Mouse (Mus musculus): Measurements from ENCODE around the gene Slc45a2.
"Not testable (repeated sequence)": the region's sequence is repeated elsewhere in the genome, so short reads cannot be mapped to it uniquely, and the experiment has no call there.

Gene Slc45a2

DNA sequence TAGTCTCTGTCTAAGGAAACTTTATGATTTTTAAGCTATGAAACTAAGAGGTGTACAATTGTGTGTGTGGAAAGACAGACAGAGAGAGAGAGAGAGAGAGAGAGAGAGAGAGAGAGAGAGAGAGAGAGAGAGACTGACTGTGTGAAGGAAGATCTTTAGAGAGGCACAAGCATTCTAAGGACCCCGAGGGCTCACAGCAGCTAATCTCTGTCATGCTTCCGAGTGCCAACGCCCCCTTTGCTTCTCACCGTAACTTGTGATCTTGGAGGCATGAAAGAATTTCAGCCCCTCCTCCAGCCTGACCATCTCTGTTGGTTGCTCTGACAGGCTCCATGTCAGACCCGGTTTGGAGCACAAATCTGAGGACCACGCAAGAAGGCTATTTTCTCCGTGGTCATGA is at the start of gene Slc45a2:
Gene Slc45a2 (plus strand): TSS at position 301 of the 400 bp plus-strand sequence.
- DNase-seq, result no peak

DNA sequence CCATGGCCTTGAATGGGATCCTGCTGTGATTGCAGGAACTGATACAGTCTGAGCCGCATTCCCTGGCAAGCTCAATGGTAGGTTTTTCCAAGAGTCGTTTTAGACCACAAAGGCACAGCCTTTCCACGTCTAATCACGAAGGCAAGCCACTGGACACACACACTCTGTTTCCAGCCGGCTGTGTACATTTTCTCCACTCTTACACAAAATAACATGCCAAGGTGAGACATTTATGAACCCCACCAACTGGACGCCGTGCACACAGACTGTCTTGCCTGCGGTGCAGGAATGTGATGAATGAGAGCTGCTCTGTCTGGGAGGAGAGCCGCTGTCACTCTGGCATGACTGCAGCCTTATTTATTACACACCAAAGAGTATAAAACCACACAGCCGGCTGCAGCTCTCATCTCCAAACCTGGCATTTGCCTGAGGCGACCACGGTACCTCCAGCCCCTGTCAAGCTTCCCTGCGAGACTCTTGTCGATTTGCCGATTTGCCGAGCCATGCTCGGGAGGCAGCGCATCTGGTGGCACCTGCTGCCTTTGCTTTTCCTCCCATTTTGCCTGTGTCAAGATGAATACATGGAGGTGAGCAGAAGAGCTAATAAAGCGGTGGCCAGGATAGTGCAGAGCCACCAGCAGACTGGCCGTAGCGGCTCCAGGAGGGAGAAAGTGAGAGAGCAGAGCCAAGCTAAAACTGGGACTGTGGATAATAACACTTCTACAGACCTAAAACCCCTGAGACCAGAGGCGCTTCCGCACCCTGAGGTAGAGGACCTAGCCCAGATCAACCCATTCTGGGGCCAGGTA is 48.4 kb upstream of the Slc45a2 start, which contains the start of gene C1qtnf3:
Gene C1qtnf3 (plus strand): TSS at position 382 of the 809 bp plus-strand sequence.
- DNase-seq, result peak; percentile 15 to 31

GRCm38 (mm10) chr15:10952760-10953305 is 47.7 kb upstream of the Slc45a2 start:
- peak in 1 of 2 experiments; percentile 3 for DNase-seq

- no peak for DNase-seq
Measured at GRCm38 (mm10) chr15:10953465-10953864, 47.1 kb upstream of the Slc45a2 start.

DNA sequence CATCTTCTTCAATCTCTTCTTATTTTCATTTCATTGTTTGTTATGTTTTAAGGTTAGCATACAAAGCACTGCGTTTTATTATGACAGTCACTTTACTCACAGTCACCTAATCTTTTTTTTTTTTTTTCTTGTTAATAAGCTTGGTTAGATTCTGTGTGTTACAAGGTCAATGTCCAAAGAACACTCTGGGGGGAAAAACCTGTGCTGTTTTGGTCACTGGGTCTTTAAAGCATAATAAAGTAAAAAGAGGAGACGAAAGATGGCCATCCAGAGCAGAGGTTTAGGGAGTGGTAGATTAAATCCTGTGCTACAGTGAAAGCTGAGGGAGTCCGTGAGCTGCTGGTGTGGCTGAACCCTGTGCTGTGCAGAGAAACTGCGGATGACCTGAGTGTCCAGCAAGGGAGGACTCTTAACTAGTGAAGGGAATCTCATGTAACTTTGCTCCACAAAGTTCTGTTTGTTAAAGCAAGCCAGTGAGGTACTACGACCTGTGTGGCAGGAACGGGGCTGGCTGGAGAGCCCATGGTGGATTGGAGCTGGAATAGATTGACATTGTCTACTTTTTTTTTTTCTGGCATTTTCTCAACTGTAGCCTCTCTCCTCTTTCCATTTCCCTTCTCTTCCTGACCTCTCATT is 46.0 kb upstream of the Slc45a2 start:
- no peak for DNase-seq

GRCm38 (mm10) chr15:10955156-10955555 is 45.4 kb upstream of the Slc45a2 start:
- DNase-seq, result no peak

DNA sequence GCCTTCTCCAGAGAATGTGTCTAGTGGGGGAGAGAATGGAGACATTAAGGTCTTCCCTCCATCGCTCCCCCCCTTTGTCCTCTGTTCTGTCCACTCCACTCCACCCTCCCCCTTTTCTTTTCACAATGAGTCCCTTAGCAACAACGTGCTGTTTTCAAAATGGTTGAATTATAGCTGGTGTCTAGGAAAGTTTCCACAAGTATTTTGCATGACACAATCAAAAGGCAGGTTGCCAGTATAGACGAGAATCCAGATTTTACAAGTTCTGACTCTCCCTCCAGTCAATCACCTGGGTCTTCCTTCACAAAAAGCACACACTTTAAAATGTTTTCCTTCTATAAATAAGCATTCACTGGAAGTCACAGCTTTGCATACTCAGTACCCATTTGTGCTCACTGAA is 43.8 kb upstream of the Slc45a2 start:
- no peak for DNase-seq

DNA sequence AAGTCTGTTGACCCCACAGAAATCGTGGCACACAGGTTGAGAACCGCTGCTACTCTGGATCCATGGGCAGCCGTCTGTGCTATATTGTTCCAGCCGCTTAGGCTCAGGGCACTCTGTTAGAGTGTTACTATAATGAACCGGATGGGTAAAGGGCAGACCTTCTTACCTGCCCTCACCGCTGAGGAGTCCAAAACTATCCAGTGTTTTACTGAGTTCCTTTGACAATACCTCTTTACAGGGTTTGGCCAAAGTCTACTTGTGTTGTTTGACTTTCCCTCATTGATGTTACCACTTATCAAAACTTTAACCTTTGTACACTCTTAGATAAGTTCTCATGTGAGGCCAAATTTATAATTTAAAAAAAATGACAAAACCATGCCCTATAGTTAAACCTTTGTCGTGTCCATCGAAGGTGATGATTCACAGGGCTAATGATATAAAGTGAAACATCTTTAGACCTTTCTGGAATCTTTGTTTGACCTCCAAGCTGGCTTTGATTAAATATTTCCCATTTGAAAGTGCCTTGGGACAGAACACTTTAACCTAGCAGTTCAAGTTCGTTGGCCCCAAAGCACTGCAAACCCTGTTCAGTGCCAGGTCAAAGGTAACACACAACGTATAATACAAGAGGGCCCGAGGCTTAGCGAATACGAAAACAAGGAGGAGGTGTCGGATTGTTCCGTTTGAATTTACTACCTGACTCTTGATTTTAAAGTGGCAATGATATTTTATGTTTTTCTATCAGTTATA is 41.1 kb upstream of the Slc45a2 start:
- no peak for DNase-seq

DNA sequence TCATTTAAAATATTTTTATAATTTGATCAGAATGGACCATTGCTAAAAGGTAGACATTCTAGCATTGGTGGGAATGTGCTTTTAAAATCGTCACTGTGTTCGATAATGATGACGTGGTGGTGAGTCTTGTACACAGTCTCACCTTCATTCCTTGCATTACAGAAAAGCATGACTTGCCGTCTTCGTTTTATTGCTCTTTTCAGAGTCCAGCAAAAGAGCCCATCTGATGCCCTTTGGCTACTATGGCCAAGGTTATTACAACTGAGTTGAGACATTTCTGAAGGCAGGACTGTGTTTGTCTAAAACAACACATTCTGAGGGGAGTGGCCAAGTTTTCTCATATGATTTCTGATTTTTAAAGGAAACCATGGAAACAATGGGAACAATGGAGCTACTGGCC is 40.3 kb upstream of the Slc45a2 start:
- no peak for DNase-seq

DNA sequence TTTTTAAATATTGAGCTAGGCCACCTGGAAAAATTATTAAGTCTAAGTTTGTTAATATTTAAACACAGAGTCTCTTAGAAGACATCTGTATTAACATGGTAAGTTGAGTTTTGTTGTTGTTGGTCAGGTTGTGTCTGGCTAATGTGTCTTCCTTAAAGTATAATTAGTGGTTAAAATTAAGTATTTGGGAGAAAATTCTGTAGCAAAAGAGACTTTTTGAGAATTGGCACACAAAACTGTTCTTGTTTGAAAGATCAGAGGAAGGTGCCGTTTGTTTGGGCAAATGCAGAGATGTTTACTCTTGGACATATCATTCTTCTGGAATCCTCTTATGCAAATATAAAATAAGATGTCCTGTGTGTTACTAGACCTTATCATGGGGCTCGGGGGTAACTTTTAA is 37.9 kb upstream of the Slc45a2 start:
- no peak for DNase-seq

- no peak for DNase-seq
Measured at GRCm38 (mm10) chr15:10969439-10969838, 31.1 kb upstream of the Slc45a2 start.

GRCm38 (mm10) chr15:10970777-10971176 is 29.7 kb upstream of the Slc45a2 start:
- DNase-seq, result no peak

GRCm38 (mm10) chr15:10977151-10977550 is 23.4 kb upstream of the Slc45a2 start:
- no peak for DNase-seq

DNA sequence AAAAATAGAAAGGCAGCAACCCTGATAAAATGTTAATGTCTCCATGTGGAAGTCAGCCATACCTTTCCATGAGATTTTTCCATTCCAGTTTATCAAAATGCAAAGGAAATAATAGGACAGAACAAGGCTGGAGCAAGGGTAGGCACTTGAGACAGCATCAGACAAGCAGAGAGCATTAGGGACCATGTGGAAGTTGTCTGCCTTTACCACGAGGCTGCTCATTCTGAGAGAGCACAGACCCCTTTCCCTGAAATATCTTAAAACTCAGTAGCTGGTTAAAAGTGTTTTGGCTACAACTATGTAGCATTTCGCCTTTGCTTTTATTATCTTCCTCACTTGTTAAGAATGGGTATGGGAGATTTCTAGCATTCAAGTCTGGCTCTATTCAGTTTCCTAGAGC is 19.8 kb upstream of the Slc45a2 start:
- DNase-seq, result no peak

DNA sequence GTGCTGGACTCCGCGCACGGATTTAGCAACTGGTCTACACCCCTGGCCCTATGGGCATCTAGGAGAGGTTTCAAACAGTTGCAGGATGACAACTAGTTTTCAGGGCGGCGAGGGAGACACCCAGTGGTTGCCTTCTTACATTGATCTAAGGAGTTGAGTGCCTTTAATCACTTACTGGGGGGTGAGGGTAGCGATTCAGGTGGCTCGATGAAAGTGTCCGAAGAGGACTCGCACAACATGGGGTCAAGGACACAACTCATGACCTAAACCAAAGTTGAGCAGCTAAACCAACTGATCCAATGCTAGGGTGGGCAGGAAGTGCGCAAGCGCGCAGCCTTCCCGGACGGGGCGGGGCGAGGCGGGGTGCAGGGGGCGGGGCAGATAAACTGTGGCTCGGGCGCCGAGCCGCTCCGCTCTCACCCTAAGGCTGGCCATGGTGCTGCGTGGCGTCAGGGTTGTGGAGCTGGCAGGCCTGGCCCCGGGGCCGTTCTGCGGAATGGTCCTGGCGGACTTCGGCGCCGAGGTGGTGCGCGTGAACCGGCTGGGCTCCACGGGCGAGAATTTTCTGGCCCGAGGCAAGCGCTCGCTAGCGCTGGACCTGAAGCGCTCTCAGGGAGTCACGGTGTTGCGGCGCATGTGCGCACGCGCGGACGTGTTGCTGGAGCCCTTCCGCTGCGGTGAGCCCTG is 19.0 kb upstream of the Slc45a2 start, which contains the start of gene Amacr:
Gene Amacr (plus strand): TSS at position 380 of the 687 bp plus-strand sequence.
- peak; percentile 92 to 94 for DNase-seq

DNA sequence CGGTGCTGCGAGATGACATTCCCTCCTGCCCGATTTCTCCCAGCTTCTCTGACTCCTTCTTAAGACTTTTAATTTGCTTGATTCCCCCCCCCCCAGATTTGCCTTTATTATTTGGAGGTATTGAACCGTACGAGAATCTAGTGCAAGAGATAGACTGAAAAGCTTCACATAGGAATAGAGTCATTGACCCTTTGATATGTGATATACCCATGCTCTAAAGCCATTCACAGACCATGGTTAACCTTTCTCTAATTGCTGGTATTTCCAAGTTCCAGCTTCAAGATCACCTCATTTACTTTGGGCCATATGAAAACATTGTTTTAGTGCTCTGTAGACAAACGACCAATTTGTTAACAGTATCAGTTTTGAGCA is 18.5 kb upstream of the Slc45a2 start:
- DNase-seq, result no peak

- DNase-seq, result no peak
Measured at GRCm38 (mm10) chr15:10985756-10986155, 14.8 kb upstream of the Slc45a2 start.

GRCm38 (mm10) chr15:10986477-10986876 is 14.0 kb upstream of the Slc45a2 start:
- not testable (repeated sequence) for DNase-seq

- no peak for DNase-seq
Measured at GRCm38 (mm10) chr15:10990411-10990810, 10.1 kb upstream of the Slc45a2 start.

DNA sequence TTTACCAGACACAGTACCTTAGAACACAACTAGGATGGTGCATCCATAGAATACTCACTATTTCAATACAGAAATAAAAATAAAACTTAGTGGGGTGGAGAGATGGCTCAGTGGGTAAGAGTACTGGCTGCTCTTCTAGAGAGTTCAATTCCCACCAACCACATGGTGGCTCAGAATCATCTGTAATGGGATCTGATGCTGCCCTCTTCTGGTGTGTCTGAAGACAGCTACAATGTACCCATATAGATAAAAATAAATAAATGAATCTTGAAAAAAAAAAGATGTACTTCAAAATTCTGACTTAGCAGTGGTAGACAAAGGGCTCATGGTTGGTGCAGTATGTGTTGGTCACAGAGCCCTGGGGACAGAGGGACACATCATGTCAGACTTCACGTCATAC is 9.0 kb upstream of the Slc45a2 start:
- no peak for DNase-seq

DNA sequence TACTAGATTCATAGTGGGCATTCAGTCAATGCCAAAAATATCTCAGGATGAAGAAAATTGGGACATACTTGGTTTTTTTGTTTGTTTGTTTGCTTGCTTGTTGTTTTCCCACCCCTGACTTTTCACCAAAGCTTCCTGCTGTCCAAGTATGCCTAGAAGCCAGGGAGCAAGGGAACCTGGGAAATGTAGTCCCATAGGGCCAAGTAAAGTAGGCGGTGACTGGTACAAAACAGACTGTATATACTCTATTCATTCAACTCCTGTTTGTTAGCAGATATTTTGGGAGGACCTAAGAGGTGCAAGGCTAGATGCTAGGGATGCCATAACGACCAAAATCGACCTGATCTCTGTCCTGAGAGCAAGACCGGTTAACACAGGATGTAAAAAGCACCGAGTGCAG is 689 bp upstream of the Slc45a2 start:
- peak; percentile 12 to 14 for DNase-seq

DNA sequence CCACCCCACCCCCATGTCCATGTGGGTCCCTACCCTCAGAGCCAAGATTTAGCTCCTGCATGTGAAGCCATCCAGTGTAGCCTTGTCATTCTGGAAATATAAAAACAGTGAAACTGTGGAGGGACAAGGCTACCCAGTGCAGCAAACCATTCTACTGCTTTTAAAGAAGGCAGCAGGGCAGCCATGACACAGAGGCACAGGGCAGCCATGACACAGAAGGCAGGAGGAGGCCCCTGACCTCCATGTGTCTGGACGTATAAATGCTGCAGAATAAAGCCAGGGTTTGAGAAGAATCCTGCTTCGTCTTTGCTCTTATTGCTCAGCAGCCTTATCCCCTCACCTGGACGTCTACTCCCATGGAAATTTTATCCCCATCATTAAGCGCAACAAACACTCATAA is 3.3 kb downstream of the Slc45a2 start:
- no peak for DNase-seq

- no peak for DNase-seq
Measured at GRCm38 (mm10) chr15:11004646-11005045, 4.1 kb downstream of the Slc45a2 start.
